Mouse (Mus musculus): Measurements from ENCODE around the gene Trim11. TPM values are rescaled to one million over a fixed set of nuclear protein-coding genes. Genes with fewer than 3 reads are reported as not detected.

Gene Trim11
- polyA plus RNA-seq, 1 experiment from 2014 or later: 8.8 TPM

DNA sequence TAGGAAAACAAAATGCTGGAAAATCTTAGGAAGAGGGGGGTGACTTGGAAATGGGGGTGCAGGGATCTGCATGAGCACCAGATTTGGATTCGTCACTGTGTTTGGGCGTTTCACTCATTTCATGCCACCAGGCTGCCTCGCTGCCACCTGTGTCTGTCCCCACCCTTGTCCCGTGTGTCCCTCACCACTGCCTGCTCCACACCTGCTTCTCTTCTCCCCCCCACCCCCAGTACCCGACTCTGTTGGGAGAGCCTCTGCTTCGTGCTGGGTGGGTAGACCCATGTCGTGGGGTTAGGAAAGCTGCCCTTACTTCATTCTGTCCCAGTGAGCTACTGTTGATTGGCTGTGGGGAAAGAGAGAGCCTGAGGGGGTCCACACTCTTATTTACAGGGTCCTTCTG, 6.8 kb downstream of the Trim11 start:
- ATAC-seq (no peak), DNase-seq (no peak)
- Histone ChIP-seq H3K36me3 (replicated peaks; ENCODE audit: insufficient read depth, low read length) (peaks cover 74% of the 10 kb centered on the region), H3K27ac (ENCODE audit: low read depth) (no peak overlapping the region), H3K9me3 (ENCODE audit: low read length) (no peaks in the 10 kb centered on the region), H3K4me3 (ENCODE audit: low read depth, low read length) (no peak overlapping the region), H3K27me3 (ENCODE audit: insufficient read depth, low read length) (no peaks in the 10 kb centered on the region), H3K4me2 (ENCODE audit: low read depth, low read length) (no peak overlapping the region), H3K4me1 (ENCODE audit: insufficient read depth) (peaks cover 21% of the 10 kb centered on the region), H3K9ac (replicated peaks) (no peak overlapping the region)
- TF ChIP-seq CTCF (IDR thresholded peaks at IDR 0.05; ENCODE audit: low read depth) (no peak), EP300 (IDR thresholded peaks at IDR 0.05; ENCODE audit: low read depth) (no peak)
- 84% methylated on average over 7 of the region's 7 CpGs for WGBS (ENCODE audit: insufficient replicate concordance)

- Histone ChIP-seq H3K36me3 (replicated peaks; ENCODE audit: insufficient read depth, low read length) (peaks cover 81% of the 10 kb centered on the region), H3K27ac (ENCODE audit: low read depth) (no peak overlapping the region), H3K4me2 (ENCODE audit: low read depth, low read length) (no peak overlapping the region), H3K9ac (replicated peaks) (no peak overlapping the region), H3K4me1 (ENCODE audit: insufficient read depth) (peaks cover 13% of the 10 kb centered on the region), H3K9me3 (ENCODE audit: low read length) (no peaks in the 10 kb centered on the region), H3K4me3 (ENCODE audit: low read depth, low read length) (no peak overlapping the region), H3K27me3 (ENCODE audit: insufficient read depth, low read length) (no peaks in the 10 kb centered on the region)
- WGBS (ENCODE audit: insufficient replicate concordance): 91% methylated on average over 3 of the region's 3 CpGs
- TF ChIP-seq CTCF (IDR thresholded peaks at IDR 0.05; ENCODE audit: low read depth): no peak
- TF ChIP-seq EP300 (IDR thresholded peaks at IDR 0.05; ENCODE audit: low read depth): no peak
- DNase-seq (no peak), ATAC-seq (no peak)
Measured at GRCm38 (mm10) chr11:58985299-58985917, 7.5 kb downstream of the Trim11 start.

- 92% methylated on average over 4 of the region's 4 CpGs for WGBS (ENCODE audit: insufficient replicate concordance)
- Histone ChIP-seq H3K27ac (ENCODE audit: low read depth) (no peak overlapping the region), H3K27me3 (ENCODE audit: insufficient read depth, low read length) (0 out of 2 replicates have a peak, but pooled peaks cover 2% of the 10 kb centered on the region), H3K4me2 (ENCODE audit: low read depth, low read length) (no peak overlapping the region), H3K9me3 (ENCODE audit: low read length) (no peaks in the 10 kb centered on the region), H3K4me3 (ENCODE audit: low read depth, low read length) (no peak overlapping the region), H3K36me3 (replicated peaks; ENCODE audit: insufficient read depth, low read length) (peaks cover 69% of the 10 kb centered on the region), H3K9ac (replicated peaks) (no peak overlapping the region), H3K4me1 (ENCODE audit: insufficient read depth) (peaks cover 1% of the 10 kb centered on the region)
- TF ChIP-seq CTCF (IDR thresholded peaks at IDR 0.05; ENCODE audit: low read depth): no peak
- TF ChIP-seq EP300 (IDR thresholded peaks at IDR 0.05; ENCODE audit: low read depth): no peak
- ATAC-seq (no peak), DNase-seq (no peak)
Measured at GRCm38 (mm10) chr11:58989166-58989565, 11.3 kb downstream of the Trim11 start.

- Histone ChIP-seq H3K27ac (ENCODE audit: low read depth) (no peak overlapping the region), H3K4me2 (ENCODE audit: low read depth, low read length) (no peak overlapping the region), H3K27me3 (ENCODE audit: insufficient read depth, low read length) (peaks cover 2% of the 10 kb centered on the region; the same call in 1 of the 2 replicates), H3K4me1 (ENCODE audit: insufficient read depth) (peaks cover 10% of the 10 kb centered on the region), H3K9me3 (ENCODE audit: low read length) (no peaks in the 10 kb centered on the region), H3K9ac (replicated peaks) (no peak overlapping the region), H3K4me3 (ENCODE audit: low read depth, low read length) (no peak overlapping the region), H3K36me3 (replicated peaks; ENCODE audit: insufficient read depth, low read length) (peaks cover 59% of the 10 kb centered on the region)
- DNase-seq: no peak
- TF ChIP-seq CTCF (IDR thresholded peaks at IDR 0.05; ENCODE audit: low read depth) (no peak), EP300 (IDR thresholded peaks at IDR 0.05; ENCODE audit: low read depth) (no peak)
- WGBS (ENCODE audit: insufficient replicate concordance): 79% methylated on average over 17 of the region's 17 CpGs
- ATAC-seq: no peak
Measured at GRCm38 (mm10) chr11:58990141-58990540, 12.2 kb downstream of the Trim11 start.

DNA sequence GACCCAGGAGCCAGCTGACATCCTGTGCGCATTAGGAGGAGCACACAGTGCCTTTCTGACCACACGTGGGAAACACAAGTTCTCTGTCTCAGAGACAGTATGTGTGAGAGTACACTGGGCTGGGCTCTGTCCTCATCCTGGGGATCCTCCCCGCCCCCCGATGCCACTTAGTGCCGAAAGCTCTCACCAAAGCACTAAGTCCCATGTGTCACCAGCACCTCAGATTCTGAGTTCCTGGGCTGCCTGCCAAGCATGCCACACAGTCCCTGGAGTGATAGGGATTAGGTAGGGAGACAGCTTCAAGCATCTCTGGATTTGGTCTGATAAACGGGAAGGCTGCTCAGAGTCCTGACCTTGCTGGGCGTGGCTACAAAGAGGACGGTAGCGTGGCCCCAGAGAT, 12.9 kb downstream of the Trim11 start:
- no peak overlapping the region; the same call in 1 of the 2 replicates for H3K9ac ChIP-seq (replicated peaks)
- peaks cover 16% of the 10 kb centered on the region for H3K4me1 ChIP-seq (ENCODE audit: insufficient read depth)
- 64% methylated on average over 9 of the region's 9 CpGs for WGBS (ENCODE audit: insufficient replicate concordance)
- no peaks in the 10 kb centered on the region for H3K9me3 ChIP-seq (ENCODE audit: low read length)
- DNase-seq: no peak
- no peak for ATAC-seq
- H3K4me3 ChIP-seq (ENCODE audit: low read depth, low read length): no peak overlapping the region
- H3K36me3 ChIP-seq (replicated peaks; ENCODE audit: insufficient read depth, low read length): peaks cover 53% of the 10 kb centered on the region
- H3K27me3 ChIP-seq (ENCODE audit: insufficient read depth, low read length): peaks cover 2% of the 10 kb centered on the region; the same call in 1 of the 2 replicates
- no peak for TF ChIP-seq CTCF (IDR thresholded peaks at IDR 0.05; ENCODE audit: low read depth)
- no peak for TF ChIP-seq EP300 (IDR thresholded peaks at IDR 0.05; ENCODE audit: low read depth)
- H3K27ac ChIP-seq (ENCODE audit: low read depth): no peak overlapping the region
- no peak overlapping the region for H3K4me2 ChIP-seq (ENCODE audit: low read depth, low read length)

GRCm38 (mm10) chr11:58991911-58992310, 14.0 kb downstream of the Trim11 start:
- Histone ChIP-seq H3K4me1 (ENCODE audit: insufficient read depth) (peaks cover 19% of the 10 kb centered on the region), H3K9ac (replicated peaks) (no peak overlapping the region), H3K36me3 (replicated peaks; ENCODE audit: insufficient read depth, low read length) (peaks cover 42% of the 10 kb centered on the region), H3K4me3 (ENCODE audit: low read depth, low read length) (no peak overlapping the region), H3K27ac (ENCODE audit: low read depth) (no peak overlapping the region), H3K27me3 (ENCODE audit: insufficient read depth, low read length) (peaks cover 2% of the 10 kb centered on the region; the same call in 1 of the 2 replicates), H3K9me3 (ENCODE audit: low read length) (no peaks in the 10 kb centered on the region), H3K4me2 (ENCODE audit: low read depth, low read length) (no peak overlapping the region)
- no peak for ATAC-seq
- DNase-seq: no peak
- no peak for TF ChIP-seq CTCF (IDR thresholded peaks at IDR 0.05; ENCODE audit: low read depth)
- no peak for TF ChIP-seq EP300 (IDR thresholded peaks at IDR 0.05; ENCODE audit: low read depth)
- WGBS (ENCODE audit: insufficient replicate concordance): 70% methylated on average over 3 of the region's 3 CpGs
